Mouse (Mus musculus): ENCODE results near the gene Ryk. TPM values are rescaled to one million over a fixed set of nuclear protein-coding genes. Genes with fewer than 3 reads are reported as not detected.

The Ryk gene
- polyA plus RNA-seq, 2 experiments: 4.9 to 10.8 TPM

DNA sequence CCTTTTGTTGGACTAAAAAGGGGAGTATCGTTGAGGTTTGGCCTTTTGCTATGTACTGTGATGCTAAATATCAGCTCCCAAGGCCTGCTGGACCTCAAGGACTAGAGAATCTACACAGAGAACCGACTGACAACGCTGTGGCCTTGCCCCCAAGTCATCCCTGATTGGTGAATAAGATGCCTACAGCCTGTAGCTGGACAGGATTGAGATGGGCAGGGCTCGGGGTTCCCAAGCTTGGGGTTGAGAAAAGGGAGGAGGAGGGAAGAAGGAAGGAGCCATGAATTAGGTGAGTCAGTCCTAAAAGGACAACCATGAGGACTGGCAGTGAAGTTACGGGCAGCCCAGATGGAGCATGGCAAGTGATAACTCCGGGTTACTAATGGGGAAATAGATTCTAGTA is 65.2 kb downstream of the Ryk start:
- TF ChIP-seq CTCF (IDR thresholded peaks at IDR 0.05; ENCODE audit: low read depth): no peak
- TF ChIP-seq EP300 (IDR thresholded peaks at IDR 0.05; ENCODE audit: low read depth): no peak
- WGBS (ENCODE audit: insufficient replicate concordance): 71% methylated on average over 6 of the region's 6 CpGs
- H3K4me1 ChIP-seq (replicated peaks; ENCODE audit: control insufficient read depth in 2 of 2, insufficient read depth in 2 of 2, low read length in 1 of 2): no peaks in the 10 kb centered on the region

DNA sequence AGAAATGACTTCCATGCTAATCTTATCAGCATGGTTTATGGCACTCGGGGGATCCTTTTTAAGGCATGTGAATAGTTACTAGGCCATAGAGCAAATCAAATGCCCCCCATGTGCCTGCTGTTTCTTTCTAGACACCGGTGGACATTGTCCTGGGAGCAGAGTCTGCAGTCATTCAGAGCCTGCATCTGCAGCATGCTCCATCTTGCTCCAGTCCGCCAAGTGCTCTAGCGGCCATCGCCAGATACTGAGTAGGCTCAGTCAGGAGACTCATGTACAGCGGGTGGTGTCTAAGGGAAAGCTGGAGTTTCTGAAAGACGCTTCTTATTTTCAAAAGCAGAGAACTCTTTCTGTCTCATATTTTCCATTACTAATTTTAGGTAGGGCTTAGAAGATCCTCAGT is 67.6 kb downstream of the Ryk start:
- H3K36me3 ChIP-seq (replicated peaks; ENCODE audit: control insufficient read depth, insufficient read depth, low read depth): peaks cover 4% of the 10 kb centered on the region
- no peak overlapping the region for H3K27ac ChIP-seq
- no peaks in the 10 kb centered on the region for H3K9me3 ChIP-seq (ENCODE audit: control insufficient read depth, low read length)
- WGBS (ENCODE audit: insufficient replicate concordance): 89% methylated on average over 7 of the region's 7 CpGs
- no peak overlapping the region for H3K4me3 ChIP-seq (ENCODE audit: insufficient read depth in 1 of 2, low read depth in 2 of 2, low read length in 2 of 2)
- DNase-seq (ENCODE audit: low read depth in 3 of 3, low spot score in 3 of 3) (no peak), ATAC-seq (ENCODE audit: insufficient read depth) (no peak)
- H3K9ac ChIP-seq (replicated peaks): no peak overlapping the region
- no peaks in the 10 kb centered on the region for H3K4me1 ChIP-seq (replicated peaks; ENCODE audit: control insufficient read depth in 2 of 2, insufficient read depth in 2 of 2, low read length in 1 of 2)
- H3K27me3 ChIP-seq (ENCODE audit: control insufficient read depth, insufficient read depth, low read length): no peaks in the 10 kb centered on the region
- no peak overlapping the region for H3K4me2 ChIP-seq (ENCODE audit: low read depth)
- TF ChIP-seq CTCF (IDR thresholded peaks at IDR 0.05; ENCODE audit: low read depth) (no peak), EP300 (IDR thresholded peaks at IDR 0.05; ENCODE audit: low read depth) (no peak)

More for the DNA sequence above, 65.2 kb downstream of the Ryk start:
- Histone ChIP-seq H3K27me3 (ENCODE audit: control insufficient read depth, insufficient read depth, low read length) (no peaks in the 10 kb centered on the region), H3K4me3 (ENCODE audit: insufficient read depth in 1 of 2, low read depth in 2 of 2, low read length in 2 of 2) (no peak overlapping the region), H3K36me3 (replicated peaks; ENCODE audit: control insufficient read depth, insufficient read depth, low read depth) (peaks cover 4% of the 10 kb centered on the region), H3K27ac (no peak overlapping the region), H3K9me3 (ENCODE audit: control insufficient read depth, low read length) (no peaks in the 10 kb centered on the region), H3K4me2 (ENCODE audit: low read depth) (no peak overlapping the region), H3K9ac (replicated peaks) (no peak overlapping the region)
- ATAC-seq (ENCODE audit: insufficient read depth) (no peak), DNase-seq (ENCODE audit: low read depth in 3 of 3, low spot score in 3 of 3) (no peak)

DNA sequence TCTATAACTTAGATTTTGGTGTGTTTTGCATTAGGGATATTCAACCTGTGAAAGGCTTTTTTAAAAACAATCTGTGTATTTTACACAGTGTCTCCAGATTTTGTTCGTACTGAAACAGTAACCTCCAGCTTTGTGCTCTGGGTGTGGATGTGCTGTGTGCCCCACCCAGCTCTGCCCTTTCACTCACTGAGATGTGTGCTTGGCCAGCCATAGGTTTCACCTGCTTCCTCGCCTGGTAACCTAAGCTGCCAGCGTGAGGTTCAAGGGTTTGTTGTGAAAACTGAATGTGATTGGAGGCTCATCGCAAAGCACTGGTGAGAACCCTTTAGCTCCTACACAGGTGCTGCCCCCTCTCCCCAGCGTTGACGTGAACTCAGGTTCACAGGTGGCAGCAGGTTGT is 70.2 kb downstream of the Ryk start:
- no peaks in the 10 kb centered on the region for H3K9me3 ChIP-seq (ENCODE audit: control insufficient read depth, low read length)
- WGBS (ENCODE audit: insufficient replicate concordance): 69% methylated on average over 6 of the region's 6 CpGs
- no peak overlapping the region for H3K4me2 ChIP-seq (ENCODE audit: low read depth)
- H3K4me1 ChIP-seq (replicated peaks; ENCODE audit: control insufficient read depth in 2 of 2, insufficient read depth in 2 of 2, low read length in 1 of 2): no peaks in the 10 kb centered on the region
- DNase-seq (ENCODE audit: low read depth in 3 of 3, low spot score in 3 of 3) (no peak), ATAC-seq (ENCODE audit: insufficient read depth) (no peak)
- no peaks in the 10 kb centered on the region for H3K27me3 ChIP-seq (ENCODE audit: control insufficient read depth, insufficient read depth, low read length)
- H3K9ac ChIP-seq (replicated peaks): no peak overlapping the region
- no peak overlapping the region for H3K4me3 ChIP-seq (ENCODE audit: insufficient read depth in 1 of 2, low read depth in 2 of 2, low read length in 2 of 2)
- no peak overlapping the region for H3K27ac ChIP-seq
- no peaks in the 10 kb centered on the region; the same call in 1 of the 2 replicates for H3K36me3 ChIP-seq (replicated peaks; ENCODE audit: control insufficient read depth, insufficient read depth, low read depth)
- no peak for TF ChIP-seq EP300 (IDR thresholded peaks at IDR 0.05; ENCODE audit: low read depth)
- no peak for TF ChIP-seq CTCF (IDR thresholded peaks at IDR 0.05; ENCODE audit: low read depth)

DNA sequence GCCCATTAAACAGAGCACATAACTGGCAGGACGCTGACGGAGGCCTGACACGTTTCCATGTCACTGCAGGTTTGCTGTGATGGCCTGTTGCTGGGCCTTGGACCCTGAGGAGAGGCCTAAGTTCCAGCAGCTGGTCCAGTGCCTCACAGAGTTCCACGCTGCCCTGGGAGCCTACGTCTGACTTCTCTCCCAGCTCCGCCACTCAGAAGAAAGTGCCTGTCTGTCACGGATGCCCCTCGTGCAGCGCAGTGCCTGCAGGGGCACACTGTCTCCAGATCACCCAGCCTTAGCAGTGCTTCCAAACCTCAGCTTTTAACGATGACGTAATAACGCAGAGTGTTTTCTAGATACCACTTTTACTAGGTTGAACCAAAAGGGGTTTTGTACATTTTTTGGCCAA is 72.1 kb downstream of the Ryk start:
- no peaks in the 10 kb centered on the region for H3K9me3 ChIP-seq (ENCODE audit: control insufficient read depth, low read length)
- H3K4me3 ChIP-seq (ENCODE audit: insufficient read depth in 1 of 2, low read depth in 2 of 2, low read length in 2 of 2): no peak overlapping the region
- H3K4me1 ChIP-seq (replicated peaks; ENCODE audit: control insufficient read depth in 2 of 2, insufficient read depth in 2 of 2, low read length in 1 of 2): no peaks in the 10 kb centered on the region
- no peak overlapping the region for H3K4me2 ChIP-seq (ENCODE audit: low read depth)
- 83% methylated on average over 12 of the region's 12 CpGs for WGBS (ENCODE audit: insufficient replicate concordance)
- H3K9ac ChIP-seq (replicated peaks): no peak overlapping the region
- H3K27me3 ChIP-seq (ENCODE audit: control insufficient read depth, insufficient read depth, low read length): no peaks in the 10 kb centered on the region
- DNase-seq (ENCODE audit: low read depth in 3 of 3, low spot score in 3 of 3): no peak
- H3K36me3 ChIP-seq (replicated peaks; ENCODE audit: control insufficient read depth, insufficient read depth, low read depth): no peaks in the 10 kb centered on the region; the same call in 1 of the 2 replicates
- H3K27ac ChIP-seq: no peak overlapping the region
- ATAC-seq (ENCODE audit: insufficient read depth): no peak
- TF ChIP-seq CTCF (IDR thresholded peaks at IDR 0.05; ENCODE audit: low read depth) (no peak), EP300 (IDR thresholded peaks at IDR 0.05; ENCODE audit: low read depth) (no peak)

DNA sequence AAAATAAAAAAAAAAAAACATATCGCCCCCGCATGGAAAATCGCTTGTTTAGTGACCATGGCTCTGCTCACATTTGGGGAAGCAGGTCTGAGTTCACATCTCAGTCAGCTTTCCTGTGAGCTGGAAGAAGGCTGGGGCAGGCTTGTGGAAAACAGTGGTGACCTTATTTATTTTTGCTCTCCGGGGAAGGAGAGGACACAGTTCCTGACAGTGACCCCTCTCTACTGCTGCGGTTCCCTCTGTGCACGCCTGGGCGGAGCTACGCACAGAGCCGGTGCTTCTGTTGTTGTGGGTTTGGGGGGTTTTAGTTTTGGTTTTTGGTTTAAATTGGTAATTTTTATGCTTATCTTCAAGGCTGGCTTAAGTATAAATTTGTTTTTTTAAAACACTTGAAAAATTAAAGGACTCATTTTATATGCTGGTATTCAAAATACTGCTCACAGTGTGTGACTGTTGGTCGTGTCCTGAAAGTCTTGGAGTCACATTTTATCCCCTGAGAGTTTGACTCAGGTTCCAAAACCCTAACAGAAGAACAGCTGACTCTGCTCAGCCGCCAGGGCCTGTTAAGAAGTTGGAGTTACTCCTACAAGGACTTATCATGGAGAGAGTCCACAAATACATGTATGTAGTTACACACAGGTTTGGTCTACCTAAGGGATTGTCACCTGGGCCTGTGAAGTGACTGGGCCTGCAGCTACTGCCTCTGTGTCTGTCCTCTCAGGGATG is 73.0 kb downstream of the Ryk start:
- Histone ChIP-seq H3K4me2 (ENCODE audit: low read depth) (no peak overlapping the region), H3K27me3 (ENCODE audit: control insufficient read depth, insufficient read depth, low read length) (no peaks in the 10 kb centered on the region), H3K9ac (replicated peaks) (no peak overlapping the region), H3K36me3 (replicated peaks; ENCODE audit: control insufficient read depth, insufficient read depth, low read depth) (no peaks in the 10 kb centered on the region), H3K9me3 (ENCODE audit: control insufficient read depth, low read length) (no peaks in the 10 kb centered on the region), H3K4me1 (replicated peaks; ENCODE audit: control insufficient read depth in 2 of 2, insufficient read depth in 2 of 2, low read length in 1 of 2) (no peaks in the 10 kb centered on the region), H3K27ac (no peak overlapping the region), H3K4me3 (ENCODE audit: insufficient read depth in 1 of 2, low read depth in 2 of 2, low read length in 2 of 2) (no peak overlapping the region)
- WGBS (ENCODE audit: insufficient replicate concordance): 81% methylated on average over 11 of the region's 11 CpGs
- DNase-seq (ENCODE audit: low read depth in 3 of 3, low spot score in 3 of 3): no peak
- no peak for TF ChIP-seq EP300 (IDR thresholded peaks at IDR 0.05; ENCODE audit: low read depth)
- no peak for TF ChIP-seq CTCF (IDR thresholded peaks at IDR 0.05; ENCODE audit: low read depth)
- no peak for ATAC-seq (ENCODE audit: insufficient read depth)

All from liver, embryonic 14.5 days (tissue).